Mouse (Mus musculus) MEL (cell line): Measurements from ENCODE around the gene Aplf. TPM values are rescaled to one million over a fixed set of nuclear protein-coding genes. Genes with fewer than 3 reads are reported as not detected.

Experiments used
- DNase-seq: peaks from one replicate; pipeline ENCODE4 v3.0.0; 2011; ENCODE audit warnings: low read depth, low spot score
- H3K27ac ChIP-seq: 2 replicates; pipeline ENCODE4 v1.5.1; 2012; ENCODE audit warnings: low read depth, mild to moderate bottlenecking, control low read depth, low read length, moderate library complexity; ENCODE audit not compliant: control insufficient read depth
- H3K27me3 ChIP-seq, 2 experiments: fragments of 150-350 bp in 1 of 2; sonication (generic) in 1 of 2; 2 replicates each; pipeline ENCODE4 v1.6.1; 2012; ENCODE audit warnings: low read length in 2 of 2, mild to moderate bottlenecking in 2 of 2, improper control_type of control experiment in 1 of 2, moderate library complexity in 1 of 2; ENCODE audit not compliant: insufficient read depth in 2 of 2, control insufficient read depth in 1 of 2
- H3K36me3 ChIP-seq, 2 experiments: 2 replicates each; pipeline ENCODE4 v1.6.1; 2012 to 2014; ENCODE audit warnings: low read length in 2 of 2, improper control_type of control experiment in 1 of 2, inconsistent platforms in 1 of 2, mild to moderate bottlenecking in 1 of 2; ENCODE audit not compliant: insufficient read depth in 2 of 2, control insufficient read depth in 1 of 2
- H3K4me1 ChIP-seq, 2 experiments: fragments of 150-350 bp in 1 of 2; sonication (generic) in 1 of 2; 2 replicates each; pipeline ENCODE4 v1.6.1; 2012; ENCODE audit warnings: low read length in 2 of 2, improper control_type of control experiment in 1 of 2, mild to moderate bottlenecking in 1 of 2; ENCODE audit not compliant: insufficient read depth in 2 of 2, control insufficient read depth in 1 of 2
- H3K4me3 ChIP-seq, 2 experiments: fragments of 150-350 bp in 1 of 2; sonication (generic) in 1 of 2; 2 replicates each; pipeline ENCODE4 v1.5.1; 2012; ENCODE audit warnings: low read depth in 2 of 2, low read length in 2 of 2, mild to moderate bottlenecking in 2 of 2, moderate library complexity in 2 of 2, control low read depth in 1 of 2, improper control_type of control experiment in 1 of 2; ENCODE audit not compliant: control insufficient read depth in 1 of 2, insufficient read depth in 1 of 2
- H3K79me2 ChIP-seq: 2 replicates; pipeline ENCODE4 v1.6.1; 2012; ENCODE audit warnings: mild to moderate bottlenecking, low read length, moderate library complexity; ENCODE audit not compliant: control insufficient read depth, poor library complexity, insufficient read depth
- H3K9ac ChIP-seq: 2 replicates; pipeline ENCODE4 v1.6.1; 2012; ENCODE audit warnings: low read depth, mild to moderate bottlenecking, control low read depth, low read length, moderate library complexity; ENCODE audit not compliant: control insufficient read depth, poor library complexity, severe bottlenecking
- H3K9me3 ChIP-seq: fragments of 150-350 bp; sonication (generic); replicated peaks from 2 replicates; pipeline ENCODE4 v1.6.1; 2012; ENCODE audit warnings: mild to moderate bottlenecking, low read length, improper control_type of control experiment, moderate library complexity; ENCODE audit not compliant: insufficient read depth
- BHLHE40 ChIP-seq: IDR thresholded peaks from 2 replicates; pipeline ENCODE4 v1.6.1; 2012; ENCODE audit warnings: low read depth, mild to moderate bottlenecking, inconsistent platforms, low read length, improper control_type of control experiment, borderline replicate concordance
- CHD1 ChIP-seq: IDR thresholded peaks from 2 replicates; pipeline ENCODE4 v1.6.1; 2012; ENCODE audit warnings: low read depth, mild to moderate bottlenecking, inconsistent platforms, low read length, improper control_type of control experiment
- CTCF ChIP-seq, 3 experiments: IDR thresholded peaks in 2 of 3; conservative IDR thresholded peaks in 1 of 3; 2 replicates each; pipeline ENCODE4 v1.5.1; 2011 to 2012; ENCODE audit warnings: low read length in 3 of 3, low read depth in 2 of 3, mild to moderate bottlenecking in 2 of 3, improper control_type of control experiment in 1 of 3, inconsistent platforms in 1 of 3, mixed read lengths in 1 of 3, moderate library complexity in 1 of 3; ENCODE audit not compliant: control insufficient read depth in 1 of 3, insufficient read depth in 1 of 3, poor library complexity in 1 of 3, severe bottlenecking in 1 of 3
- E2F4 ChIP-seq: IDR thresholded peaks from 2 replicates; pipeline ENCODE4 v1.6.1; 2011; ENCODE audit warnings: low read depth, low read length, improper control_type of control experiment, borderline replicate concordance
- JUND ChIP-seq: IDR thresholded peaks from 2 replicates; pipeline ENCODE4 v1.6.1; 2011; ENCODE audit warnings: low read depth, mild to moderate bottlenecking, improper control_type of control experiment, low read length
- MAFK ChIP-seq: IDR thresholded peaks from 2 replicates; pipeline ENCODE4 v1.6.1; 2011; ENCODE audit warnings: low read depth, mild to moderate bottlenecking, low read length, improper control_type of control experiment, borderline replicate concordance
- MXI1 ChIP-seq: IDR thresholded peaks from 2 replicates; pipeline ENCODE4 v1.6.1; 2011; ENCODE audit warnings: mild to moderate bottlenecking, low read depth, low read length, improper control_type of control experiment
- MYB ChIP-seq: IDR thresholded peaks from 2 replicates; pipeline ENCODE4 v1.6.1; 2011; ENCODE audit warnings: mild to moderate bottlenecking, low read depth, low read length, improper control_type of control experiment
- MYC ChIP-seq: IDR thresholded peaks from 2 replicates; pipeline ENCODE4 v1.6.1; 2011; ENCODE audit warnings: low read depth, mild to moderate bottlenecking, low read length, improper control_type of control experiment, moderate library complexity
- SMC3 ChIP-seq: IDR thresholded peaks from 2 replicates; pipeline ENCODE4 v1.6.1; 2011; ENCODE audit warnings: low read depth, low read length, improper control_type of control experiment
- TBP ChIP-seq: IDR thresholded peaks from 2 replicates; pipeline ENCODE4 v1.8.0; 2011; ENCODE audit warnings: low read depth, low read length, improper control_type of control experiment
- TCF12 ChIP-seq: IDR thresholded peaks from 2 replicates; pipeline ENCODE4 v1.6.1; 2014; ENCODE audit warnings: low read depth, mild to moderate bottlenecking, inconsistent platforms, low read length, improper control_type of control experiment, moderate library complexity
- USF2 ChIP-seq, 2 experiments: IDR thresholded peaks; 2 replicates each; pipeline ENCODE4 v1.6.1; 2011 to 2012; ENCODE audit warnings: improper control_type of control experiment in 2 of 2, low read length in 2 of 2, borderline replicate concordance in 1 of 2, inconsistent platforms in 1 of 2, low read depth in 1 of 2, mild to moderate bottlenecking in 1 of 2; ENCODE audit not compliant: insufficient read depth in 1 of 2
- ZNF384 ChIP-seq: IDR thresholded peaks from 2 replicates; pipeline ENCODE4 v1.6.1; 2012; ENCODE audit warnings: low read depth, mild to moderate bottlenecking, inconsistent platforms, low read length, improper control_type of control experiment
- polyA plus RNA-seq, 2 experiments: library from polyadenylated mRNA; stranded (reverse) in 1 of 2; unstranded in 1 of 2; fragments of >175 nt in 1 of 2; fragments of >200 nt in 1 of 2; gene quantifications; 2 replicates each; pipeline versions ENCODE4 v1.2.1 to v1.2.4; 2012; ENCODE audit warnings: low replicate concordance in 2 of 2, low read depth in 1 of 2; ENCODE audit not compliant: insufficient read length in 2 of 2, insufficient read depth in 1 of 2, missing spikeins in 1 of 2
- total RNA-seq: library from RNA; depleted of rRNA; stranded (reverse); fragments of 300-350 nt; gene quantifications from 2 replicates; pipeline ENCODE4 v1.2.3, GENCODE M21; 2012

Aplf gene
- total and polyA plus RNA-seq, 3 experiments = 12.6 to 20.3 TPM; not detected in 1

GRCm38 (mm10) chr6:87653478-87653877 is 18.5 kb downstream of the Aplf start (continued):
- TF ChIP-seq ZNF384 (no peak), USF2 (IDR thresholded peaks at IDR 0.05; ENCODE audit: borderline replicate concordance in 1 of 2, insufficient read depth in 1 of 2, low read depth in 1 of 2, low read length in 2 of 2) (no peak), E2F4 (no peak), MYB (0 out of 2 replicates have a peak, but pooled peaks have one; percentile 18), CHD1 (no peak), JUND (no peak), MYC (no peak), MXI1 (0 out of 2 replicates have a peak, but pooled peaks have one; percentile 36)

GRCm38 (mm10) chr6:87652670-87653069 is 19.3 kb downstream of the Aplf start:
- Histone ChIP-seq H3K9me3 (no peaks in the 10 kb centered on the region), H3K36me3 (peaks cover 4 to 25% of the 10 kb centered on the region in 2 experiments), H3K27ac (no peak overlapping the region), H3K79me2 (no peaks in the 10 kb centered on the region), H3K9ac (no peak overlapping the region), H3K27me3 (no peaks in the 10 kb centered on the region), H3K4me1 (peaks cover 14 to 25% of the 10 kb centered on the region in 2 experiments), H3K4me3 (no peak overlapping the region)
- no peak for DNase-seq
- TF ChIP-seq TBP (no peak), SMC3 (no peak), TCF12 (no peak), MYC (no peak)

GRCm38 (mm10) chr6:87651787-87652186 is 20.2 kb downstream of the Aplf start:
- Histone ChIP-seq H3K36me3 (peaks cover 2 to 23% of the 10 kb centered on the region in 2 experiments), H3K27ac (no peak overlapping the region), H3K9me3 (no peaks in the 10 kb centered on the region), H3K4me3 (no peak overlapping the region), H3K79me2 (no peaks in the 10 kb centered on the region), H3K9ac (no peak overlapping the region), H3K4me1 (peaks cover 10 to 24% of the 10 kb centered on the region in 2 experiments), H3K27me3 (no peaks in the 10 kb centered on the region)
- no peak for DNase-seq
- TF ChIP-seq BHLHE40 (no peak), MXI1 (no peak), MAFK (no peak), CTCF (IDR thresholded peaks at IDR 0.05 in 2 of 3, conservative IDR thresholded peaks at IDR 0.05 in 1 of 3; ENCODE audit: control insufficient read depth in 1 of 3, insufficient read depth in 1 of 3, low read depth in 2 of 3, low read length in 3 of 3, poor library complexity in 1 of 3, severe bottlenecking in 1 of 3) (no peak)
